Mouse (Mus musculus): ENCODE data around the gene Lrrc30.
A peak's percentile ranks its signal among the peaks of the same experiment; 100 is the strongest.

The Lrrc30 gene

DNA sequence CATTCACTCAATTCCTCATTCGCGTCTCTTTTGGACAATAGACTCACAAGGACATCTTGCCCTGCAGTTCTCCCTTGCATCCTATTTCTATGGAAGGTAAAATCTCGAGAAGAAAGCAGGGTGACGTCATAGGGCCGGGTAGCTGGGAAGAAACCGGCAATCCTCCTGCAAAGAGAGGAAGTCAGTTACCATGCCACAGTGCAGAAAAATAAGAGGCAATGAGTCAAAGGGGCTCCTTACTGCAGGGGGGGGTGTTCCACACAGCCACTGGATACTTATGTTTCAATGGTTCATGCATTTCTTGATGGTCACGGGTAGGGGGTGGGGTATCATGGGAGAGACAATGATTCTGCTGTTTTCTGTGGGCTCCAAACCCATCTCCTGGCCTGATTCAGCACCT, 49.1 kb downstream of the Lrrc30 start:
- no peak for DNase-seq (ENCODE audit: low spot score)

DNA sequence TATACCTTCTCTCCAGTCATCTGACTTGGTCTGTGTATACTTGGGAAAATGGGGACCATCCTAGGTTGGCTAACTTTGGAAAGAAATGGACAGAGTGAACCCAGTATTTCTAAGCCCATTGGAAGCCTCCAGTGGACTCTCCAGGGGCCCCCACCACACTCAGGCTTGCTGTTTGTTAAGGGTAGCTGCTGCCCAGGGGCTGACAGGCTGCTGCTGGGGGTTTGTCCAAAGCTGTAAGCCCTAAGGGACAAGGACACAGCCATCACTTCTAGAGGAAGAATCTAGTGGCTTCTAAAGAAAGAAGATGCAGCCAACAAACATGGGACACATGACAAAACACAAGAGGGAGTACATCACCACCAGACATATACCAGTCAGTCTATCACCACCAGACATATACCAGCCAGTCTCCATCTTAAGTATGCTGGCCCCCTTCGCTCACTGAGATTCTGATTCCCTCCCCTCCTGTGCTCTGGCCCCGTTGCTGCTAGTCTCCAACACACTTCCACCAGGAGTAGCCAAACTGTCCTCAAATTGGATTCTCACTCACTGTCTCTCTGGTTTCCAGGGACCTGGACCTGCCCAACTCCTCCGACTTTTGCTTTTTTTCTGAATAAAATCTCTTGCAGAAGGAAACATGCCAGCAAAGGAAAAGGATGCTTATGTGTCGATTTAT, 49.7 kb downstream of the Lrrc30 start:
- DNase-seq (ENCODE audit: low spot score), result peak; percentile 26

DNA sequence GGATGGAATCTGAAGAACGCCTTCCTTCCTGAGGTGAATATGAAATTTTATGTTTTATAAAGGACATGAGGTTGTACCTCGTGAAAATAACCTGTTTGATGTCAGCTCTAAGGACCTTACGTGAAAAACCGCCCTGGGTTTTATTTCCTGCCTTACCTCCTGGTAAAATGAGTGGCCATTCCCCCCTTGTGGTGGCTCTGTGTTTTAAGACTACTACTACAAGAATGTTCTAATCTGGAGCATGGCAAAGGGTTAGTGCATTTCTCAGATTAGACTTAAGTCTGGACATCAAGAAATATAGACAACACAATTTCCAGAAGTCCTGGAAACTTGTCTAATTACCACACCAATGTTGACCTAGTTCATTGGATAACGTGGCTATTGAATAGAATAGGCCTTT, 50.7 kb downstream of the Lrrc30 start:
- DNase-seq (ENCODE audit: low spot score), result peak; percentile 17
